Mouse (Mus musculus): ENCODE results near the gene Pkn1.
A peak's percentile ranks its signal among the peaks of the same experiment; 100 is the strongest.

Gene Pkn1

GRCm38 (mm10) chr8:83684517-83684916 is 14.5 kb downstream of the Pkn1 start:
- no peak for DNase-seq (ENCODE audit: low spot score)

GRCm38 (mm10) chr8:83681099-83681498 is 17.9 kb downstream of the Pkn1 start:
- DNase-seq (ENCODE audit: low spot score): no peak

- no peak for DNase-seq (ENCODE audit: low spot score)
Measured at GRCm38 (mm10) chr8:83680603-83681002, 18.4 kb downstream of the Pkn1 start.

GRCm38 (mm10) chr8:83679866-83680265 is 19.1 kb downstream of the Pkn1 start:
- DNase-seq (ENCODE audit: low spot score): no peak

- no peak for DNase-seq (ENCODE audit: low spot score)
Measured at GRCm38 (mm10) chr8:83674497-83674896, 24.5 kb downstream of the Pkn1 start.

GRCm38 (mm10) chr8:83672936-83673335 is 26.0 kb downstream of the Pkn1 start:
- no peak for DNase-seq (ENCODE audit: low spot score)

GRCm38 (mm10) chr8:83669013-83669412 is 30.0 kb downstream of the Pkn1 start:
- no peak for DNase-seq (ENCODE audit: low spot score)

GRCm38 (mm10) chr8:83668010-83668916 is 30.7 kb downstream of the Pkn1 start:
- peak; percentile 23 for DNase-seq (ENCODE audit: low spot score)

- DNase-seq (ENCODE audit: low spot score): no peak
Measured at GRCm38 (mm10) chr8:83667526-83667925, 31.5 kb downstream of the Pkn1 start.

- DNase-seq (ENCODE audit: low spot score): no peak
Measured at GRCm38 (mm10) chr8:83666866-83667234, 32.1 kb downstream of the Pkn1 start.

- peak; percentile 47 for DNase-seq (ENCODE audit: low spot score)
Measured at GRCm38 (mm10) chr8:83665969-83666865, 32.8 kb downstream of the Pkn1 start, which contains the start of gene Ptger1. Gene Ptger1, plus strand, starts transcription at chr8:83666678.

- DNase-seq (ENCODE audit: low spot score): no peak
Measured at GRCm38 (mm10) chr8:83664931-83665625, 33.9 kb downstream of the Pkn1 start.

- no peak for DNase-seq (ENCODE audit: low spot score)
Measured at GRCm38 (mm10) chr8:83664096-83664495, 34.9 kb downstream of the Pkn1 start.

GRCm38 (mm10) chr8:83662421-83662826 is 36.6 kb downstream of the Pkn1 start:
- peak; percentile 62 for DNase-seq (ENCODE audit: low spot score)

- DNase-seq (ENCODE audit: low spot score): no peak
Measured at GRCm38 (mm10) chr8:83660995-83661680, 37.8 kb downstream of the Pkn1 start.

GRCm38 (mm10) chr8:83660545-83660944 is 38.4 kb downstream of the Pkn1 start:
- DNase-seq (ENCODE audit: low spot score): no peak

GRCm38 (mm10) chr8:83656484-83657246 is 42.3 kb downstream of the Pkn1 start:
- no peak for DNase-seq (ENCODE audit: low spot score)

- no peak for DNase-seq (ENCODE audit: low spot score)
Measured at GRCm38 (mm10) chr8:83656043-83656442, 42.9 kb downstream of the Pkn1 start.

- no peak for DNase-seq (ENCODE audit: low spot score)
Measured at GRCm38 (mm10) chr8:83654725-83655124, 44.3 kb downstream of the Pkn1 start.

GRCm38 (mm10) chr8:83653662-83654017 is 45.3 kb downstream of the Pkn1 start:
- no peak for DNase-seq (ENCODE audit: low spot score)

Data from ovary, adult 18-20 months (tissue).